Mouse (Mus musculus) lung, postnatal 0 days (tissue): ENCODE measurements around the gene Gatad2a.
A peak's percentile ranks its signal among the peaks of the same experiment; 100 is the strongest.

Experiments used
- CTCF ChIP-seq: IDR thresholded peaks from 2 replicates; pipeline ENCODE4 v1.5.1; 2016; ENCODE audit warnings: antibody characterized with exemption, mild to moderate bottlenecking
- EP300 ChIP-seq: IDR thresholded peaks from 2 replicates; pipeline ENCODE4 v1.6.1; 2016; ENCODE audit warnings: antibody characterized with exemption, mild to moderate bottlenecking, control low read depth

DNA sequence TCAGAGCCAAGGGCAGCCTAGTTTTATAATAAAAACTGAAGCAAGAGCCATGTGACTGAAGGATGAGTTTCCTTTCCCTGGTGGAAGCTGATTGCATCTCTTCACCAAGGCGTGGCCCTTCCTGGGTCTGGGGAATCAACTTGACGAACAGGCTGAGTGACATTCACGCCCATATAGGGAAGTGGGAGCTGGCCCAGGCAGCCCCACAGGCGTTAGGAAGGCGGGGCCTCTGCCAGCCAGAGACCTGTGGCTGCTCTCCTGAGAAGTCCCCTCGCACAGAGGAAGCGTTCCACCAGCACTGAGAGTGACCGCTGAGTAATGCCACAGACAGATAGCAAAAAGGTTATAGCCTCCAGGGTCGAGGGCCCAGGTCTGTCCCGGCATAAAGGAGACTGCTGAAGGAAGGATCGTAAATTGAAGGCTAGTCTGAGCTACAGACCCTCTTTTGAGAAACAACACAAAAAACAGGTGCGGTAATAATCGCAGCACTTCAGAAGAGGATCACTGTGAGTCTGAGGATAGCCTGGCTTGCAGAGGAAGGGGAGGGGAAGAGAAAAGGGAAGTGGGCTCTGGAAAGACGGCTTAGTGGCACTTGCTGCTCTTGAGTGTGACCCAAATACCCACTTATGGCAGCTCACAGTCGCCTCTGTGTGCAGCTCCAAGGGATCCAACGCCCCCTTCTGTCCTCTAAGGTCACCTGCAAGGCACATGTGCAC lies 5.2 kb upstream of the Gatad2a start:
- TF ChIP-seq CTCF (peak; percentile 78), EP300 (peak; percentile 74)
